Mouse (Mus musculus): ENCODE results near the gene Jup.

The Jup gene

DNA sequence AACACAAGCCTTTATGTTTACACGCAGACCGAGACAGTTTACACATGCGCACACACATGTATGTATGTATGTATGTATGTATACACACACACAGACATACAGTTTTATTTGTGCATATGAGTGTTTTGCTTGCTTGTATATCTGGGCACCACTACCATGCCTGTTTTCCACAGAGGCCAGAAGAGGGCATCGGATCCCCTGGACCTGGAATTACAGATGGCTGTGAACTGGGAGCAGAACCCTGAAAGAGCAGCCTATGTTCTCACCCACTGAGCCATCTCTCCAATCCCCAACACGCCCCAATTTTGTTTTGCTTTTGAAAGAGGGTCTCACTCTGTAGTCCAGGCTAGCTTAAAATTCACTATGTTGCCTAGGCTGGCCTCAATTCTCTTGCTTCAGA lies 40.2 kb downstream of the Jup start:
- WGBS = 58% methylated on average over 5 of the region's 5 CpGs

DNA sequence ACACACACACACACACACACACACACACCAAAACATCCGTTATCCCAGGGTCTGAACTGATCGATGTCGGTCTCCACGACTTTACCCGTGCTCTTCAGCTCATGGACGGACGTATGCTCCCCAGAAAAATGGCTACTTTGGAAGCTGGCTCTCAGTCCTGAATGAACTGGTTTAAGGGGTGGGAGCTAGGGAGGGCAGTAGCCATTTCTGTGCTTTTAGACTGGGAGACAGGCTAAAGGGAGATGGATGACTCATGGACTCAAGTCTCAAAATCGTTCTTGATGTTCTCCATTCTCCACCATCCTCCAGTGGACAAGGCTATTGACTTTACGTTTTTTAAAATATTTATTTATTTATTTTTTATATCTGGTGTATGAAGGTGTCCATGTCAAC lies 40.7 kb downstream of the Jup start:
- WGBS = 16% methylated on average over 9 of the region's 9 CpGs

DNA sequence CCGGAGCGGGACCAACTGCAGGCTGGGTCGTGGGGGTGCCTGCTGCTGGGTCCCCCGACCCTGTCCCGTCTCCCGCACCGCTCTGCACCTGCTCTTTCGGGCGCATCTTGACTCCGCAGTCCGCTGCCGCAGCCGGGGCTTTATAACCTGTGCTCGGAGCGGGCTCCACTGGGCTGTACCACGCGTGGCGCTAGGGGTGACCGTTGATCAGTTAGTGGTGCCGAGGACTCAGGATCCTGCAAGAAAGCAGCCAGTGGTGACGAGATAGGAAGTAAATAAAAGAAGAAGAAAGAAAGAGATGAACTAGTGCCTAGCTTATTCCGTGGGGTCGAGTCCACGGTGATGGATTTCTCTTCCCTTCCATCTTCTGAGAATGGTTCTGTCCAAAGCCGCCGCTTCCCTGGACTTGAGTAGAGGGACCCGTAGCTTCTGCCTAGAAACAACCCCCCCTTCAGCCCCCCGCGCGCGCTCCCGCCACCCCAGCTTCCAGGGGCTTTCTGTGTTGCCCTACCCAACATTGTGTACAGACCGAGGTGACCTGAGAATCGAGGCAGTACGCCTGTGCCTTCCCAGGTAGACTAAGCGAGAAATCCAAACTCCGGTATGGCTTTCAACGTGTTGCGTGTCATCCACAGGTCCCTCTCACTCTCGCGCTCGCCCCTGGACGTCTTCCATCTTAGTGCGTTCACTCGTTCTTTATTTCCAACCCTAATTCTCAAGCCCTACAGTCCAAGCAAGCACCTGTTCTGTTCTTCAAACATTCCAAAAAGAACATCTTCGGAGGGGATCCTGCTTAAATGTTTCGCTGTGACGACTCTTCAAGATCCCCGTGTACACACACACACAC lies 41.4 kb downstream of the Jup start, which contains the start of gene Hap1:
Gene Hap1 (minus strand): TSS at position 157 of the 847 bp plus-strand sequence.
- 2% methylated on average over 49 of the region's 49 CpGs for WGBS

DNA sequence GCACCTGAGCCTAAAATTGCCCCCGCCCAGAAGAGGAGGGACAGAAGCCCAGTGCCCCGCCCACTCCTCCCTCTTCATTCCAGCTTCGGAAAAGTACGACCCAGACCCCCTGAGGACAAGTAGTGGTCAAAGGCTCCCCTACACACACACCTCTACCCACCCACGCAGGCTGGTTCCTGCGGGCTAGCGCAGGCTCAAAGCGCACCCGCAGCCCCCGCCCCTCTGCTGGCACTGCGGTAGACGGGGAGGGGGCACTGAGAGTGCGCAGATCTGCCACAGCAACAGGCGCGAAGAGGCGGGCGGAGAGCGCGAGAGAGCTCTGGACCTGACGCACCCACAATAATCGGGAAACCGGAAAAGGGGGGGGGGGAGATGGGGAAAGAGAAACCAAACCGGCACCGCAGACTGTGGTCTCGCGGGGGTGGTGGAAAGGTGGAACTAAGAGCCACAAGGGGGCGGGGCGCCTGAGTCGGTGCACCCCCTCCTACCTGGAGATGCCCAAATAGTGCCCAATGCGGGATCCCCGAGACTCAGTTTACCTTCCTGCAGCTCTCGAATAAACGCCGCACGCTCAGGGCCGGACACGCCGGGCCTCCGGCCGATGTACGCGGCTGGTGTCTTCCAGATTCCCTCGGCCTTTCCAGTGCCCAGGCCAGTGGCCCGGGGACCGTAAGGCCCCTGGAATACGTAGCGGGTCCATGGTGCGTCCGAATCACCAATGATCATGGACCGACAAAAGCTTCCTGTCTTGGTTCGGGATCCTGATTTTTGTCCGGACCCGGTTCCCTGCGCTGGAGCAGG lies 42.2 kb downstream of the Jup start:
- WGBS = under 1% methylated on average over 54 of the region's 54 CpGs

GRCm38 (mm10) chr11:100352076-100352857 lies 45.3 kb downstream of the Jup start:
- WGBS = 24% methylated on average over 10 of the region's 10 CpGs

DNA sequence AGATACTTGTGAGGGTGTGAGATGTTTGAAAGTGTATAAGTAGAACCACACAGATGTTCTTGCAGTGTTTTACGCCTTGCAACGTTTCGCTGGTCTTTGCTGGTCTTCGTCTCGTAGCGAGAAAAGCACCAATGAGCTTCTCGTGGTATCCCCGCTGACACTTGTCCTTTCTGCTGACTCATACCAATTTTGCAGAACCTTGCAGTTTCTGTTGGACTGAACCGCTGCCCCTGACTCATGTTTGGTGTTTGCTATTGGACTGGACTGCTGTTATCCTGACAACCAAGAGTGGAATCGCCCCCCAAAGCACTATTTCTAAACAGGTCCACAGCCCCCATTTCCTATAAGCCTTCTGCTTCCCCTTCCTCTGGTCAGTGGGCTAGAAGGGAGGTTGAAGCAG lies 53.3 kb downstream of the Jup start:
- 88% methylated on average over 10 of the region's 10 CpGs for WGBS

DNA sequence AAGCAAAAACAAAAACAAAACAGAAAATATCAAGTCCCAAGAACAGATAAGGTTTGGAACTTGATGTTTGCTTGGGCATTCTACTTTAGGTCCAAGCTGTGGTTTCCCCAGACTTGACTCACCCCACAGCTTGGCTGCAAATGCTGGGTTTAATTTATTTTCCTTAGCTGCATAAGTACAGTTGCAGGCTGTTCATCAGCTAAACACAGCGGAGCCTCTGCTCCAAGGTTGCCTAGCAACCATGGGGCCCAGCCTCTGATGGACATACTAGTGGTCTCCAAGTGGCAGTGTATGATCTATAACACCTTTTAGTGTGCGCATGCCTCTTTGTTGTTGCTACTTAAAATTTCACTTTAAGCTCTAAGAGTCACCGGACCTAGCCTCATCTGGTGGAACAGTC lies 61.8 kb downstream of the Jup start:
- 48% methylated on average over 3 of the region's 3 CpGs for WGBS

DNA sequence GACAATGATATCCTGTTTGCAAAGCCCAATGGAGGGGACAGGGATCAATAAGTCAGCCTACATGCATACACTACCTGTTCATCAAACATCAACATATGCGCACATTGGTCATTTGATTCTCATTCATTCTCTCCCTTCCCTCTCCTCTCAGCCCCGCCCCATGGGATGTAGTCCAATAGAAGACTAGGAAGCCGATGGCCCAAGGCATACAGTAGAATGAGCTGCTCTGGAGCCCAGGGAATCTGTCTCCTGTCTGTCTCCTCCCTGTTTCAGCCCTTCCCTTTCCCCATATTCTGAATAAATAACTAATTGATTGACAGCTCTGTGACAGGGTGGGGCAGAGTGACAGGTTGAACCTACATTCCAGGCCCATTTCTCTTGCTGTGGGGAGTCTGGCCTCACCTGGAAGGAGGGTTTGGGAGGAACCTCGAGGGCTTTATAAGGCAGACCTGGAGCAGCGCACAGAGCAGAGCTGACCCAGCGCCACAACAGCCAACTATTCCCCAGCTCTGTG lies 63.6 kb downstream of the Jup start, which contains the start of gene Gast:
Gene Gast (plus strand): TSS at position 464 of the 514 bp plus-strand sequence.
- WGBS = 79% methylated on average over 6 of the region's 6 CpGs

DNA sequence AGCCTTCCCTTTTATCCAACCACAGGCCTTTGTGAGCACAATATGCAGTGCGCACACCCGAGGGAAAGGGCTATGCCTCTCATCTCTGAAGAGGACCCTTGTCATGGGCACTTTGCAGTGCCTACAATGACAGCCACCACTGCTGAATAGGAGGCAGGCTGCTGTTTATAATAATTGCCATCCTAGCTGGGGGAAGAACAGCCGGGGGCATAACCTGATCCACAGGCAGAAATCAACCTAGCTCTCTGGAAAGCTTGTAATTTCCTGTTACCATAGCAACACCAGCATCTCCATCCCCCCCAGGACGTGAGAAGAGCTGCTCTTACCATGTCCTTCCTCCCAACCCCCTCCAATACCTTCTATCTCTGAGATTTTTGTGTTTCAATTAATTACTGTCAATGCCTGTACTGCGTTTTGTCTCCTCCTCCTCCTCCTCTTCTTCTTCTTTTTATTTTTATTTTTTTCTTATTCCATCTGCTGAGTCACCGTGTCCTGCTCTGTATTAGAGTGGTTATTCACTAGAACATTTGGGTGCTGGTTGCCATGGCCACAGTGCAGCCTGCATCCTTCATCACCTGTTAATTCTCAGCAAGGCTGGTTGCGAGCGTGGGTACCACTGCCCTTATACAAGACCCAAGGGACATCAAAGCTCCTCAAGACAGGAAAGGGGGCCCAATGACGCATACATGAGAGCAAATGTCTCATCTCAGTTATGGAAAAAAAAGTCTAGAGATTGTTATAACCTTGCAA lies 64.6 kb downstream of the Jup start:
- 34% methylated on average over 9 of the region's 9 CpGs for WGBS

DNA sequence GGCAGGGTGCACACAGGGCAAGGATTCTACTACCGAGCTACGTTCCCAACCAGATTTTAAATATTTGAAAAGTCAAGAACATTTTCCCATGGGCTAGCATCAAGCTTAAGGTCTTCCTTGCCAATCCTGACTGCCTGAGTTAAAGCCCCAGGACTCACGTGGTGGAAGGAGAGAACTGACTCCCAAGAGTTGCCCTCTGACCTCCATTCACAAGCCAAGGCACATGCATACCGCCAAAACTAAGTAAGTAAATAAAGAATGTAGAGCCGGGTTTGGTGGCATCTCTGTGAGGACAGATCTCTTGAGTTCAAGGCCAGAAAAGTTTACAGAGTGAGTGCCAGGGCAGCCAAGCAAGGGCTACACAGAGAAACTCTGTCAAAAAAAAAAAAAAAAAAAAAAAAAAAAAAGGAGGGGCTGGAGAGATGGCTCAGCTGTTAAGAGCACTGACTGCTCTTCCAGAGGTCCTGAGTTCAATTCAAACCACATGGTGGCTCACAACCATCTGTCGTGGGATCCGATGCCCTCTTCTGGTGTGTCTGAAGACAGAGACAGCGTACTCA lies 66.7 kb downstream of the Jup start:
- WGBS = 65% methylated on average over 8 of the region's 8 CpGs

DNA sequence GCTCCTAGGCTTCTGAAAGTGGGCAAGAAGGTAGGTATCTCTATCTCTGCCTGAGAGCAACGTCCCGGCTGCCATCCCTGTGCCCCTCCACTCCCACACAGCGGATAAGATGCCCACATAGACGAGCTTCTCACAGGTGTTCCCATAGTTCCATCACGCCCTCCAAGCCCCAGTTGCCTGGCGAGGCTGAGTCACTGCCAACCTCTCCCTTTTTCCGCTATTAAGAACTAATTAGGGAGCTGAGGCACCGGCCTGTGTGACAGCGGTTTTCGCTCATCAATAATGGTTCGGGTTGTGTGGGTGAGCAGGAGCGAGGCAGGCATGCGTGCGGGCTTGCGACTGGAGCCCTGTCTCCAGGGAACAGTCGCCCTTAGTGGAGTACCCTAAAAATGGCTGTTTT lies 67.3 kb downstream of the Jup start:
- WGBS = 34% methylated on average over 16 of the region's 16 CpGs

DNA sequence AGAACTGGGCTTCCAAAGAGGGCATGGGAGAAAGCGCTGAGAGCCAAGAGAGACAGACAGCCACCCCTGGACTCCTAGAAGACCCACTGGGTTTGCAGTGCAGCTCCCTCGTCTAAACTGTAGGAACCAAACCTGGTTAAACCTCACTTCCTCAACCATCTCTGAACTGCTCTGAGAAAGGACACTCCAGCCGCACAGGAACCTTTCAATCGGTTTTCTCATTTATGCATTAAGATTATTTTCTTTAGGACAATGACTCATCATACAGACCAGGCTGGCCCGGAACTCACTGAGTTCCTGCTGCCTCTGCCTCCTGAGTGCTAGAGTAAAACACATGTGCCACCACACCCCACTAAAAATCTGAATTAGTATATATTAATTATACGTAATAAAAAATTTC lies 69.8 kb downstream of the Jup start:
- 79% methylated on average over 6 of the region's 6 CpGs for WGBS

DNA sequence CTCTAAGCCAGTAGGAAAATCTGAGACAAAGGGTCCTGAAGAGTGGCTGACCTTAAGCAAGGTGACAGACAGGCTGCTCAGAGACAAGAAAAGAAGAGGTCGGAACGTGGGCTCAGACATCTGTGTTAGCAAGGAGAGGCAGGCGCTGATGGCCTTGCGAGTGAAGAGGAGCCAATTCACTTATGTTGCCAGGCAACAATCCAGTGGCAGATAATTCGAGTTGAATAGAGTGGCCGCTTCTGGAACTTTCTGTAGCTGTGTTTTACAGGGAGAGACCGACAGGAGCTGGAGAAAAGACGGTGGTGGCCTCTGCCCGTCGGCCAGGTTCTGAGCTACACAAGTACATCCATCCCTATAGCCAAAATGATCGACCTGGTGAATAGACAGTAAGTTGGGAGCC lies 70.2 kb downstream of the Jup start:
- 52% methylated on average over 11 of the region's 11 CpGs for WGBS

GRCm38 (mm10) chr11:100325062-100325629 lies 72.4 kb downstream of the Jup start:
- WGBS = 77% methylated on average over 11 of the region's 11 CpGs

DNA sequence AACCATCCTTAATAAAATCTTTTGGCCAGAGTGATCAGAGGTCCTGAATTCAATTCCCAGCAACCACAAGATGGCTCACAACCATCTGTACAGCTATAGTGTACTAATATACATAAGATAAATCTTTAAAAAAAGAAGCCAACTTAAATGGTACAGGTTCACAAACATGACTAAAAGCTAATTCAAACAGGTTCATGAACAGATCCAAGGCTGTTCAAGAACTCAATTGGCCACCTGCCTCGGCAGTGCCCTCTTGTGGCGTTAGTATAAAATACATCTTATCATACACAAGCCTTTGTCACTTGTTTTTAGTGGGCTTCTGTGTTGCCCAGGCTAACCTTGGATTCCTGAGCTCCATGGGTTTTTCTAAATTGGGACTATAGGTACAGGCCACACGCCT lies 74.0 kb downstream of the Jup start:
- WGBS = 24% methylated on average over 3 of the region's 3 CpGs

DNA sequence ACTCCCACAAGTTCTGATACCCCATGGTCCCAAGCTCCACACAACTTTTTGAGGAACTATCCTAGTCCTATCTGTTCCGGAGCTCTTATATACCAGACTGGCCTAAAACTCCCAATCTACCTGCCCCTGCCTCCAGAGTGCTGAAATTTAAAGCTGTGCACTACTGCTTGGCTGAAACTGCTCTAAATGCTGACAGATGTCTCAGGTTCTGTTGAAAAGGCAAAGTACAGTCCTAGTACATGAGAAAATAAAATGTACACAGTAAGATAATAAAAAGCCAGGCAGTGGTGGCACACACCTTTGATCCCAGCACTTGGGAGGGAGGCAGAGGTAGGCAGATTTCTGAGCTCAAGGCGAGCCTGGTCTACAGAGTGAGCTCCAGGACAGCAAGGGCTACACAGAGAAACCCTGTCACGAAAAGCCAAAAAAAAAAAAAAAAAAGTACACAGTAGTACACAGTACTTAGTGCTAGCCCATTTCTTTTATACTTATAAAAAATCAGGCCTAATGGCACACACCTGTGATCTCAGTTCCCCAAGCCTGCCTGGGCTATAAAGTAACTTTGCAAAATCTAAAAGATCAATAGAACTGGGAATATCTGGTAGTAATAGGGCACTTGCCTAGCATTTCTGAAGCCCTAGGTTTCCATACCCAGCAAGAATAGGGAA lies 74.8 kb downstream of the Jup start:
- WGBS = 61% methylated on average over 3 of the region's 3 CpGs

DNA sequence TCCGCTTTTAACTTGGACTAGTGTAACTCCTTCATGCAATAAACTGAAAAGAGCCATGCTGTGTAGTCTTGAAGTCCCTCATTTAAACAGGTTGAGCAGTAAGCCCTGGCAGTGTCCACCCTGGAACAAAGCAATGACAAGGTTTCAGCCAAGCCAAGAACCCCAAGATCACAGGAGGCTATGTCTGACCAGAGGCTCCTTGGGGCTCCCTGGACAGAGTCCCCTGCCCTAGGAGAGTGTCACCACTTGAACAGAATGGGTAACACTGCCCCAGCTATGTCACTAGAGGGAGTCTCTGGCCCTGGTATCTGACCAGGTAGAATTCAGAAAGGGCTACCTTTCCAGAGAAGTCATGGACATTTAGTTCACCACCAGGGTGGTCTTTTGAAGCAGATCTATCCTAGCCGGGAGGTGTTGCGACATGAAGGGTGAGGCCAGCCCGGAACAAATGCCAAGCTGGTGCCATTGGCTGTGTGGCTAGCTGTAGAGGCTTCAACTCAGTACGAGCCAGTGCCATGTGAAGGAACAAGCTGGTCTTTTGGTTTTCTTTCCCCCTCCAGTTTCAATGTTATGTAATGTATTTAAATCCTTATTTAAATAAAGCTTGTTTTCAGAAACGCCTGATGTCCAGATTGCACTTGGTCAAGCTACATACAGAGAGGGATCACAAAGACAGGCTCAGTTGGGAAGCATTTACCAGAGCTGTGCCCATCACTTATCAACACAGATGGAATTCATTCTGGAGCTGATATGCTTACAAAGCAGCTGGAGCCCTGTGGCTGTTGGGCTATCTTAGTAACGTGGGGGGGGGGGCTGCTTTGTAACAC lies 75.9 kb downstream of the Jup start:
- WGBS = 44% methylated on average over 7 of the region's 7 CpGs

DNA sequence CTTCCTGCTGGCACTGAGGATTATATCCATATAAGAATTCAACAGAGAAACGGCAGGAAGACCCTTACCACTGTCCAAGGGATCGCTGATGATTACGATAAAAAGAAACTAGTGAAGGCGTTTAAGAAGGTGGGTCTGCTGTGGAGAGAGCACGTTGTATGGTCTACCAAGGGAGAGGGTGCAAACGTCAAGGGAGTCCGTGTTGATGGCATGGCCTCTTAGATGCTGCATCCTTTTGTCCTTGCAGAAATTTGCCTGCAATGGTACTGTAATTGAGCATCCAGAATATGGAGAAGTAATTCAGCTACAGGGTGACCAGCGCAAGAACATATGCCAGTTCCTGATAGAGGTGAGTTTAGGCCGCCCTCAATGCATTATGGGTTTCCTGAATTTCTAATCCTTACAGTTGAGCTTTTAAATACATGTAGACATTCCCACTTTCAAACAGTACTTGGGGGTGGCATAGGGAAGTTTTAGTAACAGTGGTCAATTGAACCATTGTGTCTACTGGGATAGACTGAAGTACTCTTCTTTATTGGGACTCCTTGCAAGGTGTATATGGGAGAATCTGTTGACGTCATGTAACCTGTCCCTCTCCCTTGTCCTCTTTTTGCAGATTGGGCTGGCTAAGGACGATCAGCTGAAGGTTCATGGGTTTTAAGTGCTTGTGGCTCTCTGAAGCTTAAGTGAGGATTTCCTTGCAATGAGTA lies 76.7 kb downstream of the Jup start:
- 10% methylated on average over 11 of the region's 11 CpGs for WGBS
